Mouse (Mus musculus) neural tube, embryonic 11.5 days (tissue): ENCODE measurements around the gene Exoc2. TPM values are rescaled to one million over a fixed set of nuclear protein-coding genes. Genes with fewer than 3 reads are reported as not detected.
A peak's percentile ranks its signal among the peaks of the same experiment; 100 is the strongest.

Experiments
- ATAC-seq: fragments of 200-750 bp; cut with Nextera tagmentation; 2 replicates; pipeline ENCODE4 v1.8.0; 2017; ENCODE audit warnings: moderate number of reproducible peaks, mild to moderate bottlenecking, moderate TSS enrichment, moderate library complexity; ENCODE audit not compliant: insufficient read depth, low FRiP score, low TSS enrichment
- DNase-seq: peaks from one replicate; pipeline ENCODE4 v3.0.0-alpha.2; 2015; ENCODE audit warnings: low spot score
- H3K27ac ChIP-seq: fragments of 300-500 bp; sonication (generic); 2 replicates; pipeline ENCODE4 v1.5.1; 2014; ENCODE audit warnings: low read depth, mild to moderate bottlenecking, low read length
- H3K27me3 ChIP-seq: fragments of 300-500 bp; sonication (generic); 2 replicates; pipeline ENCODE4 v1.6.1; 2014; ENCODE audit warnings: mild to moderate bottlenecking, low read length, mixed read lengths; ENCODE audit not compliant: control insufficient read depth, insufficient read depth
- H3K36me3 ChIP-seq: fragments of 300-500 bp; sonication (generic); 2 replicates; pipeline ENCODE4 v1.6.1; 2014; ENCODE audit warnings: mild to moderate bottlenecking, low read length, moderate library complexity, mixed read lengths; ENCODE audit not compliant: control insufficient read depth, insufficient read depth
- H3K4me1 ChIP-seq: fragments of 300-500 bp; sonication (generic); 2 replicates; pipeline ENCODE4 v1.6.1; 2014; ENCODE audit warnings: low read length, mixed read lengths; ENCODE audit not compliant: control insufficient read depth, insufficient read depth
- H3K4me2 ChIP-seq: fragments of 300-500 bp; sonication (generic); 2 replicates; pipeline ENCODE4 v1.6.1; 2014; ENCODE audit warnings: low read depth, mild to moderate bottlenecking, moderate library complexity
- H3K4me3 ChIP-seq: fragments of 300-500 bp; sonication (generic); 2 replicates; pipeline ENCODE4 v1.5.1; 2014; ENCODE audit warnings: low read depth, low read length
- H3K9ac ChIP-seq: fragments of 300-500 bp; sonication (generic); 2 replicates; pipeline ENCODE4 v1.6.1; 2014; ENCODE audit warnings: mild to moderate bottlenecking, low read length
- H3K9me3 ChIP-seq: fragments of 300-500 bp; sonication (generic); 2 replicates; pipeline ENCODE4 v1.6.1; 2016; ENCODE audit warnings: low read length; ENCODE audit not compliant: control insufficient read depth
- WGBS: fragments of 180-500 bp; shearing (Covaris S2); extraction: QIAGEN DNeasy Blood & Tissue Kit; methylation state at CpG from one replicate; pipeline ENCODE4 v1.1.7; 2014; 5-methylcytosine and 5-hydroxymethylcytosine counted together
- polyA plus RNA-seq: library from polyadenylated mRNA; unstranded; fragments of >200 nt; fragmentation: Nextera tagmentation; extraction: Ambion mirVana; gene quantifications from 2 replicates; pipeline ENCODE4 v1.2.1, GENCODE M21; 2014

Gene Exoc2
- polyA plus RNA-seq, 1 experiment from 2014 or later: 44.5 TPM

DNA sequence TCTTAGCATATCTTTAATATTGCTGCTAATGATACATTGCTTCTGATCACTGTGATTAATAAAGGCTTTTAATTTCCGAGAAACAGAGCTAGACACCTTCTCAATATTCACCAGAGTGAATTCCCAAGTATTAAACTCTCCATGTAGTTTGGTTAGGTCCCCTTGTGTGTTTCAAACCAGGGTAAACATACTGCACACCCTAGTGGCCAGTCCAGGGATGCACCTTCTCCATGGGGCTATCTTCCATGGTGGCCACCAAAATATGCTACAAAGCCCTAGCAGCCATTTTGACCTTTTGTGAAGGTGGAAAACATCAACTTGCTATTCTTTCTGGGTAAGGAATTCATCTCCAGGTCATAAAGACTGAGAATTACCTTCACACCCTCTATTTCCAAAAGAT lies 7.8 kb upstream of the Exoc2 start:
- Histone ChIP-seq H3K4me2 (no peak overlapping the region), H3K27ac (no peak overlapping the region), H3K9me3 (no peaks in the 10 kb centered on the region), H3K9ac (no peak overlapping the region), H3K36me3 (no peaks in the 10 kb centered on the region), H3K4me1 (no peaks in the 10 kb centered on the region), H3K4me3 (no peak overlapping the region), H3K27me3 (0 out of 2 replicates have a peak, but pooled peaks cover 4% of the 10 kb centered on the region)
- 70% methylated on average over 1 of the region's 1 CpGs for WGBS
- ATAC-seq: no peak
- no peak for DNase-seq

DNA sequence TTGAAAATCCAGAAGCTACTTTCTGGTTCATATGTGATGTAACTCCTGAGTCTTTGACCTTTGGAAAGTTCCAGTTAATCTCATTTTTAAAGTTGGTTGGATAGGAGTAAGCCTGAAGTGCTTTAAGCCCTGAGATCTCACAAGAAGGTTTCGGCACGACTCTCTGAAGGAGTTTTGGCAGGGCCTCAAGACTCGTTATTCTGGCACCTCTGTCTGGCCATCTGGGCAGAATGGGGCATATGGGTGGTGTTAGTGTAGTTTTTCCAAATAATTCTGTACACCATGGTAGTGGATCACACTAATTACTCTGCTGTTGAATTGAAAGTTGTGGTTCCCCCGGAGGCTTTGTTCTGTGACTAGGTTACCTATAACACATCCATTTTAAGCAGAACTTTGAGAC lies 4.3 kb upstream of the Exoc2 start:
- no peak overlapping the region for H3K9ac ChIP-seq
- no peaks in the 10 kb centered on the region for H3K9me3 ChIP-seq
- H3K4me1 ChIP-seq: peaks cover 4% of the 10 kb centered on the region; the same call in 1 of the 2 replicates
- DNase-seq: no peak
- no peak for ATAC-seq
- H3K4me3 ChIP-seq: no peak overlapping the region
- no peak overlapping the region for H3K27ac ChIP-seq
- WGBS: 65% methylated on average over 4 of the region's 4 CpGs
- H3K27me3 ChIP-seq: no peaks in the 10 kb centered on the region
- H3K4me2 ChIP-seq: no peak overlapping the region
- H3K36me3 ChIP-seq: no peaks in the 10 kb centered on the region

GRCm38 (mm10) chr13:30976536-30977084 lies 2.7 kb upstream of the Exoc2 start:
- 61% methylated on average over 8 of the region's 8 CpGs for WGBS
- no peak for DNase-seq
- Histone ChIP-seq H3K4me2 (no peak overlapping the region), H3K27ac (no peak overlapping the region), H3K27me3 (no peaks in the 10 kb centered on the region), H3K36me3 (no peaks in the 10 kb centered on the region), H3K4me1 (peaks cover 7% of the 10 kb centered on the region; the same call in 1 of the 2 replicates), H3K9me3 (no peaks in the 10 kb centered on the region), H3K9ac (no peak overlapping the region), H3K4me3 (no peak overlapping the region)
- ATAC-seq: no peak

DNA sequence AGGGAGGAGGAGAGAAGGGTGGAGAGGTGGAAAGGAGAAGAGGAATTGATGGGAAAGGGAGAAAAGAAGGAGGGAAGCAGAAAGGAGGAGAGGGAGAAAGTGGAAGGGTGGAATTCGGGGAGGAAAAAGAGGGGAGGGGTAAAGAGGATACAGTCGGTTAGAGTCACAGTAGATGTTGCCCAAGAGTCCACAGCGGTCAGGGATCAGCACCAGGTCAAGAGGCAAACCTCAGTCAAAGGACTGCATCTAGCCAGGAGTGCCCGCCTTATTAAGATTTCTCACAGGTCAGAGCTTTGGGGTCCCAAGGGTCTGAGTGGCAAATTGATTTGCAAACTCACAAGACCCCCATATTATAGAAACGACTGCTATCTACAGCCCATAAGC lies 346 bp upstream of the Exoc2 start:
- DNase-seq: no peak
- Histone ChIP-seq H3K36me3 (no peaks in the 10 kb centered on the region), H3K27ac (no peak overlapping the region), H3K9ac (peak overlapping the region; percentile 89), H3K4me1 (peaks cover 9% of the 10 kb centered on the region; the same call in 1 of the 2 replicates), H3K27me3 (no peaks in the 10 kb centered on the region), H3K4me2 (peak overlapping the region; percentile 57), H3K4me3 (peak overlapping the region; percentile 88), H3K9me3 (no peaks in the 10 kb centered on the region)
- ATAC-seq: peak; percentile 52
- 25% methylated on average over 5 of the region's 5 CpGs for WGBS

- H3K4me2 ChIP-seq: no peak overlapping the region
- H3K27me3 ChIP-seq: no peaks in the 10 kb centered on the region
- no peaks in the 10 kb centered on the region for H3K36me3 ChIP-seq
- no peak overlapping the region for H3K9ac ChIP-seq
- WGBS: 91% methylated on average over 2 of the region's 2 CpGs
- no peak overlapping the region for H3K4me3 ChIP-seq
- no peak overlapping the region for H3K27ac ChIP-seq
- DNase-seq: no peak
- ATAC-seq: no peak
- H3K4me1 ChIP-seq: peaks cover 9% of the 10 kb centered on the region; the same call in 1 of the 2 replicates
- no peaks in the 10 kb centered on the region for H3K9me3 ChIP-seq
Measured at GRCm38 (mm10) chr13:30972102-30972501, 1.8 kb downstream of the Exoc2 start.

DNA sequence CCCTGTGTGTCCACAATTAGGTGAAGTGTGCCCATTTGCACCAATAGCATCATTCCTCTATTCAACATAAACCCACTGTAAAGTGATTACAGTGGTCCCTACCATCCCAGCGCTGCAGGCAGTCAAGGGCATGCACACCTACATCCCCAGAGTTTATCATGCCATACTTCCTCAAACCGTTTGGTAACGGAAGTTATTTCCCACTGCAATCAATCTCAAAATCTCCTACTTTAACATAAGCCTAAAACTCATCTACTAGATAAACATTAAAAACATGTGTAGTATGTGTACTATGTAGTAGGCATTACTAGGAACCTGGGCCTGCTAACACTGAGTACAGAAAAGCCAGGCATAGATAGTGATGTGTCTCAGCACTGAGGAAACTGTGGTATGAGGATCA lies 2.8 kb downstream of the Exoc2 start:
- no peak overlapping the region for H3K9ac ChIP-seq
- DNase-seq: no peak
- H3K4me2 ChIP-seq: no peak overlapping the region
- H3K27me3 ChIP-seq: no peaks in the 10 kb centered on the region
- H3K4me1 ChIP-seq: peaks cover 16% of the 10 kb centered on the region
- no peak overlapping the region for H3K4me3 ChIP-seq
- H3K27ac ChIP-seq: no peak overlapping the region
- ATAC-seq: no peak
- H3K36me3 ChIP-seq: no peaks in the 10 kb centered on the region
- no peaks in the 10 kb centered on the region for H3K9me3 ChIP-seq
- 94% methylated on average over 3 of the region's 3 CpGs for WGBS

- DNase-seq (no peak), ATAC-seq (no peak)
- WGBS: 66% methylated on average over 4 of the region's 4 CpGs
- Histone ChIP-seq H3K4me3 (no peak overlapping the region), H3K9me3 (no peaks in the 10 kb centered on the region), H3K27ac (no peak overlapping the region), H3K4me2 (no peak overlapping the region), H3K27me3 (no peaks in the 10 kb centered on the region), H3K9ac (no peak overlapping the region), H3K36me3 (no peaks in the 10 kb centered on the region), H3K4me1 (peaks cover 12% of the 10 kb centered on the region)
Measured at GRCm38 (mm10) chr13:30968311-30968710, 5.6 kb downstream of the Exoc2 start.

- Histone ChIP-seq H3K4me1 (peaks cover 9% of the 10 kb centered on the region), H3K9me3 (no peaks in the 10 kb centered on the region), H3K27me3 (no peaks in the 10 kb centered on the region), H3K36me3 (no peaks in the 10 kb centered on the region), H3K27ac (0 out of 2 replicates have a peak overlapping the region, but pooled peaks have one; percentile 27), H3K9ac (no peak overlapping the region), H3K4me3 (no peak overlapping the region), H3K4me2 (peak overlapping the region; percentile 31; the same call in 1 of the 2 replicates)
- DNase-seq (peak; percentile 59), ATAC-seq (peak; percentile 48; the same call in 1 of the 2 replicates)
- WGBS: 8% methylated on average over 10 of the region's 10 CpGs
Measured at GRCm38 (mm10) chr13:30966507-30966911, 7.4 kb downstream of the Exoc2 start.

GRCm38 (mm10) chr13:30961932-30962331 lies 12.0 kb downstream of the Exoc2 start:
- no peaks in the 10 kb centered on the region for H3K9me3 ChIP-seq
- no peaks in the 10 kb centered on the region; the same call in 1 of the 2 replicates for H3K36me3 ChIP-seq
- H3K27me3 ChIP-seq: no peaks in the 10 kb centered on the region
- H3K4me3 ChIP-seq: no peak overlapping the region
- peaks cover 11% of the 10 kb centered on the region for H3K4me1 ChIP-seq
- no peak overlapping the region for H3K9ac ChIP-seq
- DNase-seq: no peak
- H3K27ac ChIP-seq: no peak overlapping the region
- 63% methylated on average over 2 of the region's 2 CpGs for WGBS
- ATAC-seq: no peak
- no peak overlapping the region for H3K4me2 ChIP-seq
